ENCODE assay signal across 12 mouse cellular contexts in genomic region chr1:73532316-73532715, GRCm38 (mm10).
"Had no signal": no experiment of that assay in that cellular context is flagged by ENCODE, and none has a peak within 500 bp of the region (broad histone marks: within the 10 kb centered on the region; RNA-seq: fewer than 3 reads in every experiment).

No protein-coding gene starts in this region.

- H3K4me2 ChIP-seq: limb, embryonic 15.5 days; neural tube, embryonic 15.5 days; stomach, embryonic 15.5 days had no signal

- H3K9ac ChIP-seq: limb, embryonic 15.5 days; liver, embryonic 14.5 days; neural tube, embryonic 15.5 days; stomach, embryonic 15.5 days had no signal

- H3K36me3 ChIP-seq: limb, embryonic 15.5 days; neural tube, embryonic 15.5 days; stomach, embryonic 15.5 days had no signal

- H3K4me3 ChIP-seq: limb, embryonic 15.5 days; myocyte; neural tube, embryonic 15.5 days; stomach, embryonic 15.5 days had no signal

- H3K9me3 ChIP-seq: limb, embryonic 15.5 days; neural tube, embryonic 15.5 days; stomach, embryonic 15.5 days had no signal

- H3K4me1 ChIP-seq: stomach, embryonic 15.5 days had no signal

- DNase-seq: kidney, adult 8-10 months; kidney, postnatal 25 days; lung, adult 18-20 months; midbrain, embryonic 14.5 days; retina, postnatal 1 day; right cerebral cortex, postnatal 4 days; thymus, postnatal 36 days had no signal

- H3K27me3 ChIP-seq: limb, embryonic 15.5 days; neural tube, embryonic 15.5 days; stomach, embryonic 15.5 days had no signal

- H3K27ac ChIP-seq: limb, embryonic 15.5 days; liver, embryonic 14.5 days; neural tube, embryonic 15.5 days; stomach, embryonic 15.5 days had no signal
